ENCODE assay signal across 22 mouse cellular contexts in the genomic region with DNA sequence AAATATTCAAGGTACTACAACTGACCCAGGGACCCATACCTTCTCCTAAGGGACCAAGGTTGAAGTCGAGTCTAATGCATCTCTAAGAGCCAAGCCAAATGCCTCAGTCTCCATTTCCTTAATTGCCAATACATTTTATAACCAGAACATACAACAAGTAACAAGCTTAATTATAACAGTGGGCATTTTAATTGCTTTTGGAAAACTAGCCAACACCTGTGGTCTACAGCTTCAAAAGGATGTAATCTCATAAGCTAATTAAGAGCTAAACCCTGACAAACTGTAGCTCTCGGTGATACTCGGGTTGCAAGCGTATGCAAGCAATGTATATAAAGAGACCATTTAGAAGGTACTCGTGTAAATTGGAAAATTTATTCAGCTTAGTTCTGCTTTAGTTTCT.
DNase-seq lines count a peak whose midpoint lies in the region; ATAC-seq and TF ChIP-seq lines count a peak whose summit lies in the region.
"Had no signal": no experiment of that assay in that cellular context is flagged by ENCODE, and none has a peak within 500 bp of the region (broad histone marks: within the 10 kb centered on the region; RNA-seq: fewer than 3 reads in every experiment).

No protein-coding gene starts in this region.

- no peak for TF ChIP-seq CTCF in brain, embryonic 14.5 days (IDR thresholded peaks at IDR 0.05; ENCODE audit: borderline replicate concordance, extremely low read depth, insufficient read depth, insufficient read length)

- peak; percentile 74 for DNase-seq in forebrain, embryonic 14.5 days (ENCODE audit: low spot score)
- DNase-seq in retina, postnatal 1 day, result peak; percentile 49
- no peak for DNase-seq in retina, embryonic 14.5 days (ENCODE audit: low spot score)
- peak; percentile 86 for DNase-seq in brain, embryonic 14.5 days (ENCODE audit: low read depth)
- DNase-seq in layer of hippocampus, postnatal 25 days (ENCODE audit: extremely low spot score in 1 of 2, low spot score in 1 of 2), result no peak
- DNase-seq: adrenal gland, adult 2 months; adrenal gland, adult 8-10 months; adrenal gland, postnatal 10 days; adrenal gland, postnatal 14 days; adrenal gland, postnatal 25 days; adrenal gland, postnatal 36 days; B cell, adult 2 months; cerebellum, adult 11 months; cerebellum, adult 11-12 months; cerebellum, adult 18-20 months; cerebellum, adult 2 months had no signal

- H3K27me3 ChIP-seq in forebrain, embryonic 14.5 days (replicated peaks; ENCODE audit: control insufficient read depth, insufficient read depth, low read length), result no peaks in the 10 kb centered on the region
- H3K27me3 ChIP-seq in forebrain, embryonic 15.5 days, result no peaks in the 10 kb centered on the region
- H3K27me3 ChIP-seq: CH12.LX, Patski had no signal

- no peaks in the 10 kb centered on the region for H3K9me3 ChIP-seq in forebrain, embryonic 14.5 days (replicated peaks; ENCODE audit: control insufficient read depth, low read length)
- H3K9me3 ChIP-seq in forebrain, embryonic 15.5 days, result no peaks in the 10 kb centered on the region
- H3K9me3 ChIP-seq: G1E had no signal

- peaks cover 46% of the 10 kb centered on the region for H3K4me1 ChIP-seq in forebrain, embryonic 14.5 days (ENCODE audit: control insufficient read depth, insufficient read depth, low read length)
- peaks cover 72% of the 10 kb centered on the region for H3K4me1 ChIP-seq in forebrain, embryonic 15.5 days

- TF ChIP-seq POLR2A in brain, embryonic 14.5 days (IDR thresholded peaks at IDR 0.05; ENCODE audit: borderline replicate concordance, extremely low read depth, insufficient read depth, insufficient read length, poor library complexity, severe bottlenecking), result no peak

- no peak overlapping the region for H3K27ac ChIP-seq in forebrain, embryonic 14.5 days (ENCODE audit: low read depth, low read length)
- H3K27ac ChIP-seq in forebrain, embryonic 15.5 days (replicated peaks), result no peak overlapping the region

- no peaks in the 10 kb centered on the region for H3K36me3 ChIP-seq in forebrain, embryonic 14.5 days (ENCODE audit: control insufficient read depth, insufficient read depth, low read length)
- no peaks in the 10 kb centered on the region for H3K36me3 ChIP-seq in forebrain, embryonic 15.5 days
- H3K36me3 ChIP-seq: G1E had no signal

- WGBS in forebrain, embryonic 14.5 days, result 22% methylated on average over 5 of the region's 5 CpGs
- WGBS in forebrain, embryonic 15.5 days, result 23% methylated on average over 5 of the region's 5 CpGs

- ATAC-seq in forebrain, embryonic 14.5 days, result 0 out of 2 replicates have a peak, but pooled peaks have one; percentile 26
- ATAC-seq in forebrain, embryonic 15.5 days (replicated peaks), result no peak
- ATAC-seq: activated CD4-positive, CD25-positive, alpha-beta regulatory T cell, adult 4 months; CD4-positive, CD25-positive, alpha-beta regulatory T cell, adult 4 months; Patski had no signal

- H3K4me3 ChIP-seq in forebrain, embryonic 14.5 days (ENCODE audit: low read depth, low read length), result no peak overlapping the region
- H3K4me3 ChIP-seq in forebrain, embryonic 15.5 days, result no peak overlapping the region

- no peak overlapping the region for H3K9ac ChIP-seq in forebrain, embryonic 14.5 days (ENCODE audit: low read length)
- no peak overlapping the region for H3K9ac ChIP-seq in forebrain, embryonic 15.5 days (replicated peaks)

- H3K4me2 ChIP-seq in forebrain, embryonic 14.5 days (ENCODE audit: low read length), result no peak overlapping the region
- H3K4me2 ChIP-seq in forebrain, embryonic 15.5 days (replicated peaks), result no peak overlapping the region

Comparison
In these comparisons a context has a peak if more than half of its experiments do, and no peak if none do; other contexts are left out.
1. DNase-seq: peak in forebrain, embryonic 14.5 days (single experiment), retina, postnatal 1 day (single experiment) and brain, embryonic 14.5 days (single experiment); none in retina, embryonic 14.5 days (single experiment) and layer of hippocampus, postnatal 25 days (0 of 2).